Mouse (Mus musculus): ENCODE measurements around the gene Aatf. TPM values are rescaled to one million over a fixed set of nuclear protein-coding genes. Genes with fewer than 3 reads are reported as not detected.
"Not testable (repeated sequence)": the region's sequence is repeated elsewhere in the genome, so short reads cannot be mapped to it uniquely, and the experiment has no call there.

Gene Aatf
- polyA plus RNA-seq, 1 experiment from 2014 or later, result 51.5 TPM

GRCm38 (mm10) chr11:84425736-84426632, 87.3 kb downstream of the Aatf start:
- Histone ChIP-seq H3K4me3 (no peak overlapping the region), H3K9ac (no peak overlapping the region), H3K36me3 (no peaks in the 10 kb centered on the region), H3K9me3 (no peaks in the 10 kb centered on the region), H3K27me3 (no peaks in the 10 kb centered on the region), H3K4me2 (no peak overlapping the region), H3K27ac (no peak overlapping the region), H3K4me1 (0 out of 2 replicates have a peak, but pooled peaks cover 7% of the 10 kb centered on the region)
- no peak for ATAC-seq (ENCODE audit: insufficient number of reproducible peaks, low FRiP score, low TSS enrichment, low read depth)
- 60% methylated on average over 13 of the region's 13 CpGs for WGBS

- no peaks in the 10 kb centered on the region for H3K27me3 ChIP-seq
- WGBS, result 84% methylated on average over 6 of the region's 6 CpGs
- no peak overlapping the region for H3K4me3 ChIP-seq
- no peak overlapping the region for H3K27ac ChIP-seq
- no peak for ATAC-seq (ENCODE audit: insufficient number of reproducible peaks, low FRiP score, low TSS enrichment, low read depth)
- no peaks in the 10 kb centered on the region for H3K9me3 ChIP-seq
- H3K9ac ChIP-seq, result no peak overlapping the region
- H3K4me2 ChIP-seq, result no peak overlapping the region
- no peaks in the 10 kb centered on the region for H3K36me3 ChIP-seq
- H3K4me1 ChIP-seq, result 0 out of 2 replicates have a peak, but pooled peaks cover 7% of the 10 kb centered on the region
Measured at GRCm38 (mm10) chr11:84420779-84421178, 92.5 kb downstream of the Aatf start.

DNA sequence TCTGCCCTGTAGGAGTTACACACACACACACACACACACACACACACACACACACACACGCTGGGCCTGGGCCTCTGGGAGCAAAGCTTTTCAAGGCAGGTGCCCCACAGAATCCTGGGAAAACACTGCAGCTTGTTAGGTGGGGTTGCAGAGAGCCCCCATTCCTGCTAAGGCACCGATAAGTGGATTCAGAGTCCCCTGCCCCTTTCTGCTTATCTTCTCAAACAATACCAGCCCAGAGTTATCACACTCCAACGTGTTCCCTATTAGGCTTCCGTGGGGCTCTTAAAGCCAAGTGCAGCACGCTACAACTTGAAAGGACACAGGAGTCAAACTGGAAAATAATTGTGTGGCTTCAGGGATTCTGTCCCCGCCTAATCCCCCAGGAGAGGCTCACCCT, 100.2 kb downstream of the Aatf start:
- no peak overlapping the region for H3K4me3 ChIP-seq
- no peaks in the 10 kb centered on the region for H3K9me3 ChIP-seq
- H3K4me2 ChIP-seq, result no peak overlapping the region
- H3K4me1 ChIP-seq, result no peaks in the 10 kb centered on the region
- no peak overlapping the region for H3K9ac ChIP-seq
- no peak for ATAC-seq (ENCODE audit: insufficient number of reproducible peaks, low FRiP score, low TSS enrichment, low read depth)
- H3K27ac ChIP-seq, result no peak overlapping the region
- no peaks in the 10 kb centered on the region for H3K36me3 ChIP-seq
- WGBS, result 57% methylated on average over 6 of the region's 6 CpGs
- no peaks in the 10 kb centered on the region for H3K27me3 ChIP-seq

- 40% methylated on average over 12 of the region's 12 CpGs for WGBS
- H3K4me1 ChIP-seq, result no peaks in the 10 kb centered on the region
- H3K27me3 ChIP-seq, result no peaks in the 10 kb centered on the region
- H3K36me3 ChIP-seq, result no peaks in the 10 kb centered on the region
- no peaks in the 10 kb centered on the region for H3K9me3 ChIP-seq
- no peak overlapping the region for H3K9ac ChIP-seq
- H3K27ac ChIP-seq, result no peak overlapping the region
- no peak for ATAC-seq (ENCODE audit: insufficient number of reproducible peaks, low FRiP score, low TSS enrichment, low read depth)
- no peak overlapping the region for H3K4me2 ChIP-seq
- no peak overlapping the region for H3K4me3 ChIP-seq
Measured at GRCm38 (mm10) chr11:84412201-84412934, 101.0 kb downstream of the Aatf start.

- no peak overlapping the region for H3K4me3 ChIP-seq
- no peaks in the 10 kb centered on the region for H3K9me3 ChIP-seq
- no peak overlapping the region for H3K4me2 ChIP-seq
- no peaks in the 10 kb centered on the region for H3K4me1 ChIP-seq
- H3K27ac ChIP-seq, result no peak overlapping the region
- no peaks in the 10 kb centered on the region for H3K36me3 ChIP-seq
- no peak for ATAC-seq (ENCODE audit: insufficient number of reproducible peaks, low FRiP score, low TSS enrichment, low read depth)
- no peaks in the 10 kb centered on the region for H3K27me3 ChIP-seq
- 61% methylated on average over 7 of the region's 7 CpGs for WGBS
- no peak overlapping the region for H3K9ac ChIP-seq
Measured at GRCm38 (mm10) chr11:84411642-84412018, 101.7 kb downstream of the Aatf start.

- Histone ChIP-seq H3K4me3 (no peak overlapping the region), H3K27ac (no peak overlapping the region), H3K27me3 (no peaks in the 10 kb centered on the region), H3K36me3 (no peaks in the 10 kb centered on the region), H3K9ac (no peak overlapping the region), H3K9me3 (no peaks in the 10 kb centered on the region), H3K4me2 (no peak overlapping the region), H3K4me1 (no peaks in the 10 kb centered on the region)
- ATAC-seq (ENCODE audit: insufficient number of reproducible peaks, low FRiP score, low TSS enrichment, low read depth), result no peak
- WGBS, result 70% methylated on average over 7 of the region's 7 CpGs
Measured at GRCm38 (mm10) chr11:84410879-84411641, 102.3 kb downstream of the Aatf start.

GRCm38 (mm10) chr11:84410383-84410782, 102.9 kb downstream of the Aatf start:
- WGBS, result 53% methylated on average over 4 of the region's 4 CpGs
- Histone ChIP-seq H3K27ac (no peak overlapping the region), H3K4me1 (no peaks in the 10 kb centered on the region), H3K4me2 (no peak overlapping the region), H3K4me3 (no peak overlapping the region), H3K9ac (no peak overlapping the region), H3K9me3 (no peaks in the 10 kb centered on the region), H3K36me3 (no peaks in the 10 kb centered on the region), H3K27me3 (no peaks in the 10 kb centered on the region)
- ATAC-seq (ENCODE audit: insufficient number of reproducible peaks, low FRiP score, low TSS enrichment, low read depth), result no peak

GRCm38 (mm10) chr11:84406733-84407132, 106.6 kb downstream of the Aatf start:
- no peak overlapping the region for H3K9ac ChIP-seq
- H3K9me3 ChIP-seq, result no peaks in the 10 kb centered on the region
- 97% methylated on average over 4 of the region's 4 CpGs for WGBS
- no peak overlapping the region for H3K27ac ChIP-seq
- no peaks in the 10 kb centered on the region for H3K4me1 ChIP-seq
- no peak overlapping the region for H3K4me2 ChIP-seq
- no peak for ATAC-seq (ENCODE audit: insufficient number of reproducible peaks, low FRiP score, low TSS enrichment, low read depth)
- H3K36me3 ChIP-seq, result no peaks in the 10 kb centered on the region; the same call in 1 of the 2 replicates
- no peaks in the 10 kb centered on the region for H3K27me3 ChIP-seq
- no peak overlapping the region for H3K4me3 ChIP-seq

DNA sequence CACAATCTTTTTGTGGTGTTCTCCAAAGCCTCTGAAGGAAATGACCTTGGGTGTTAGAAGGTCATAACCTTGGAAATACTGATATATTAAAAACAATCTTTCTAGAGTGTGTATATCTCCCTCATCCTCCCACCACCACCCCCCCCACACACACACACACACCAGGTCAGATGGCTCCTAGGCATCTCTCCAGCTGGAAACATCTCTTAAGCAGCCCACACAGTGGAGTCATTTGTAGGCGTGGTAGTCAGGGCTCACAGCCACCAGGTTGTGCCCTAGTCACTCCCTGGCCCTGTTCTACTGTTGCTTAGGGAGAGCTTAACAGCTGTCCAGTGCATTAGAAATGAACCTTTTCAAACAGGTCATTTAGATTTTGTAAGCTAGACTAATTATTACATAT, 118.3 kb downstream of the Aatf start:
- Histone ChIP-seq H3K9me3 (no peaks in the 10 kb centered on the region), H3K4me3 (no peak overlapping the region), H3K27me3 (no peaks in the 10 kb centered on the region), H3K4me1 (no peaks in the 10 kb centered on the region), H3K36me3 (peaks cover 45% of the 10 kb centered on the region), H3K27ac (no peak overlapping the region), H3K9ac (no peak overlapping the region), H3K4me2 (no peak overlapping the region)
- 64% methylated on average over 1 of the region's 1 CpGs for WGBS
- no peak for ATAC-seq (ENCODE audit: insufficient number of reproducible peaks, low FRiP score, low TSS enrichment, low read depth)

DNA sequence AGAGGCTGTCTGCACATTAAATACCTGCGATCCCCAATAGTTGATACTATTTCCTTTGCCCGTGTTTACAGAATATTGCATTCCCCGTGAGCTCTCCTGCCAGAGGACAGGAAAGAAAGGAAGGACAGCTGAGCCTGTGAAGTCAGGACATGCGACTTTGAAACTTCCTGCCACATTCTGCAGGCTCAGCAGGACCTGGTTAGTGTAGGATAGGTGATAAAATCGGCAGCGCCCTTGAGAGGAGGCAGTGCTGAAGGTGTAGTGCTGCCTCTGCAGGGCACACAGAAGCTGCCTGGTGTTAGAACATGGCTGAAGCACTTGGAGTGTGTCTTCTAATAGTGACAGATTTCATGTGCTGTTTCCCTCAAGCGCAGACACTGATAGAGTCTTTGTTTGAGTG, 119.8 kb downstream of the Aatf start:
- peaks cover 37% of the 10 kb centered on the region for H3K36me3 ChIP-seq
- WGBS, result 57% methylated on average over 7 of the region's 7 CpGs
- H3K4me2 ChIP-seq, result no peak overlapping the region
- H3K4me1 ChIP-seq, result 0 out of 2 replicates have a peak, but pooled peaks cover 4% of the 10 kb centered on the region
- no peak overlapping the region for H3K4me3 ChIP-seq
- ATAC-seq (ENCODE audit: insufficient number of reproducible peaks, low FRiP score, low TSS enrichment, low read depth), result no peak
- H3K9ac ChIP-seq, result no peak overlapping the region
- no peaks in the 10 kb centered on the region for H3K27me3 ChIP-seq
- H3K9me3 ChIP-seq, result no peaks in the 10 kb centered on the region
- no peak overlapping the region for H3K27ac ChIP-seq

DNA sequence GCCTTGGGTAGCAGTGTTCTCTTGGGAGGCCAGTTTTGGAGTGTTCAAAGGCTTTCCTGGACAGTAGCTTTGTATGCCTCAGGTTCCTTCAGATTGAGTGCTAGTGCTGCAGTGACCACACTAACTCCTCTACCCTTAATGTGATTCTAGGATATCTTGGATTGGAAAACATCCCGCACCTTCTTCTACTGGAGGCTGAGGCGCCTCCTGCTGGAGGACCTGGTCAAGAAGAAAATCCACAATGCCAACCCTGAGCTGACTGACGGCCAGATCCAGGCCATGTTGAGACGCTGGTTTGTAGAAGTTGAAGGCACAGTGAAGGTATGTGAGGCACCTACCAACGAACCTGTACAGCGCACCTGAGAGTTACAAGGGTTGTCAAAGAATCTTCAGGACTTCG, 121.3 kb downstream of the Aatf start:
- H3K27me3 ChIP-seq; H3K9ac ChIP-seq; H3K27ac ChIP-seq; H3K4me3 ChIP-seq; H3K4me2 ChIP-seq; ATAC-seq (ENCODE audit: insufficient number of reproducible peaks, low FRiP score, low TSS enrichment, low read depth); H3K4me1 ChIP-seq; H3K9me3 ChIP-seq: not testable (repeated sequence)
- 86% methylated on average over 7 of the region's 7 CpGs for WGBS
- peaks cover 28% of the 10 kb centered on the region for H3K36me3 ChIP-seq
